Mouse (Mus musculus): ENCODE data around the gene Ddah1. TPM values are rescaled to one million over a fixed set of nuclear protein-coding genes. Genes with fewer than 3 reads are reported as not detected.
"Not testable (repeated sequence)": the region's sequence is repeated elsewhere in the genome, so short reads cannot be mapped to it uniquely, and the experiment has no call there.

The Ddah1 gene
- polyA plus RNA-seq, 1 experiment from 2014 or later: 45.1 TPM

GRCm38 (mm10) chr3:145906582-145906981 is 148.1 kb downstream of the Ddah1 start:
- Histone ChIP-seq H3K9me3 (ENCODE audit: low read length) (no peaks in the 10 kb centered on the region), H3K4me3 (ENCODE audit: low read depth, low read length) (no peak overlapping the region), H3K9ac (replicated peaks) (no peak overlapping the region), H3K4me1 (ENCODE audit: insufficient read depth) (no peaks in the 10 kb centered on the region), H3K27me3 (ENCODE audit: insufficient read depth, low read length) (no peaks in the 10 kb centered on the region), H3K36me3 (replicated peaks; ENCODE audit: insufficient read depth, low read length) (no peaks in the 10 kb centered on the region), H3K4me2 (ENCODE audit: low read depth, low read length) (no peak overlapping the region), H3K27ac (ENCODE audit: low read depth) (no peak overlapping the region)
- no peak for TF ChIP-seq CTCF (IDR thresholded peaks at IDR 0.05; ENCODE audit: low read depth)
- no peak for TF ChIP-seq EP300 (IDR thresholded peaks at IDR 0.05; ENCODE audit: low read depth)
- DNase-seq (no peak), ATAC-seq (peak; percentile 64)
- 77% methylated on average over 9 of the region's 9 CpGs for WGBS (ENCODE audit: insufficient replicate concordance)

GRCm38 (mm10) chr3:145912512-145912911 is 154.0 kb downstream of the Ddah1 start:
- no peak overlapping the region for H3K9ac ChIP-seq (replicated peaks)
- TF ChIP-seq CTCF (IDR thresholded peaks at IDR 0.05; ENCODE audit: low read depth) (no peak), EP300 (IDR thresholded peaks at IDR 0.05; ENCODE audit: low read depth) (no peak)
- H3K4me1 ChIP-seq (ENCODE audit: insufficient read depth): peaks cover 12% of the 10 kb centered on the region; the same call in 1 of the 2 replicates
- no peak overlapping the region for H3K27ac ChIP-seq (ENCODE audit: low read depth)
- no peak for DNase-seq
- 61% methylated on average over 7 of the region's 7 CpGs for WGBS (ENCODE audit: insufficient replicate concordance)
- H3K9me3 ChIP-seq (ENCODE audit: low read length): no peaks in the 10 kb centered on the region
- no peaks in the 10 kb centered on the region for H3K27me3 ChIP-seq (ENCODE audit: insufficient read depth, low read length)
- H3K4me3 ChIP-seq (ENCODE audit: low read depth, low read length): no peak overlapping the region
- no peaks in the 10 kb centered on the region for H3K36me3 ChIP-seq (replicated peaks; ENCODE audit: insufficient read depth, low read length)
- peak; percentile 62 for ATAC-seq
- peak overlapping the region; percentile 30; the same call in 1 of the 2 replicates for H3K4me2 ChIP-seq (ENCODE audit: low read depth, low read length)

GRCm38 (mm10) chr3:145913263-145913662 is 154.8 kb downstream of the Ddah1 start:
- TF ChIP-seq EP300 (IDR thresholded peaks at IDR 0.05; ENCODE audit: low read depth) (no peak), CTCF (IDR thresholded peaks at IDR 0.05; ENCODE audit: low read depth) (no peak)
- H3K27me3 ChIP-seq (ENCODE audit: insufficient read depth, low read length): no peaks in the 10 kb centered on the region
- H3K9ac ChIP-seq (replicated peaks): no peak overlapping the region
- no peak overlapping the region for H3K4me3 ChIP-seq (ENCODE audit: low read depth, low read length)
- DNase-seq (no peak), ATAC-seq (0 out of 2 replicates have a peak, but pooled peaks have one; percentile 20)
- no peak overlapping the region for H3K4me2 ChIP-seq (ENCODE audit: low read depth, low read length)
- 64% methylated on average over 6 of the region's 6 CpGs for WGBS (ENCODE audit: insufficient replicate concordance)
- 0 out of 2 replicates have a peak, but pooled peaks cover 1% of the 10 kb centered on the region for H3K9me3 ChIP-seq (ENCODE audit: low read length)
- peaks cover 12% of the 10 kb centered on the region; the same call in 1 of the 2 replicates for H3K4me1 ChIP-seq (ENCODE audit: insufficient read depth)
- H3K27ac ChIP-seq (ENCODE audit: low read depth): no peak overlapping the region
- H3K36me3 ChIP-seq (replicated peaks; ENCODE audit: insufficient read depth, low read length): no peaks in the 10 kb centered on the region

- 74% methylated on average over 7 of the region's 7 CpGs for WGBS (ENCODE audit: insufficient replicate concordance)
- not testable (repeated sequence) for H3K36me3 ChIP-seq (replicated peaks; ENCODE audit: insufficient read depth, low read length); ATAC-seq
Observed at GRCm38 (mm10) chr3:145913942-145914341, 155.5 kb downstream of the Ddah1 start.

DNA sequence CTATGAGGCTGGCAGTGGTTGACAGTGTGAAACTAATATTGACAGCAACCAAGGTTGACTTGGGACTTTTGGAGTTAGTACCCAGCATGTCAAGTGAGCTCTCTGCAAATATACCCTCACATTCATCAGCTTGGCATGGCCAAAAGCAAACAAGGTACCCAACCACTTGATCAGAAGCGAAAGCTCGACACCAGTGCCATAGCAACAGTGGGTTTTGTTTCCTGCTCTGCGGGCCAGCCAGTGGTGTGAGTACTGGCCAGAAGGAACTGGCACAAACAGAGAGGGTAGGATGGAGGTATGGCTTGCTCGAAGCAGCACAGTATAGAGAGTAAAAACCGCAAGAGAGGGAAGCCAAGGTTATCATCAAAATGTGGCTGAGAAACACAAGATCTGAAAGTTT is 157.9 kb downstream of the Ddah1 start:
- H3K9me3 ChIP-seq (ENCODE audit: low read length): 0 out of 2 replicates have a peak, but pooled peaks cover 4% of the 10 kb centered on the region
- no peak overlapping the region for H3K4me3 ChIP-seq (ENCODE audit: low read depth, low read length)
- no peak overlapping the region for H3K9ac ChIP-seq (replicated peaks)
- no peak overlapping the region for H3K4me2 ChIP-seq (ENCODE audit: low read depth, low read length)
- no peak for DNase-seq
- no peak overlapping the region for H3K27ac ChIP-seq (ENCODE audit: low read depth)
- TF ChIP-seq EP300 (IDR thresholded peaks at IDR 0.05; ENCODE audit: low read depth) (no peak), CTCF (IDR thresholded peaks at IDR 0.05; ENCODE audit: low read depth) (no peak)
- no peaks in the 10 kb centered on the region for H3K36me3 ChIP-seq (replicated peaks; ENCODE audit: insufficient read depth, low read length)
- ATAC-seq: no peak
- 73% methylated on average over 5 of the region's 5 CpGs for WGBS (ENCODE audit: insufficient replicate concordance)
- H3K27me3 ChIP-seq (ENCODE audit: insufficient read depth, low read length): no peaks in the 10 kb centered on the region
- peaks cover 12% of the 10 kb centered on the region; the same call in 1 of the 2 replicates for H3K4me1 ChIP-seq (ENCODE audit: insufficient read depth)

More at GRCm38 (mm10) chr3:145913942-145914341, 155.5 kb downstream of the Ddah1 start:
- H3K9me3 ChIP-seq (ENCODE audit: low read length); H3K4me3 ChIP-seq (ENCODE audit: low read depth, low read length); DNase-seq; H3K27me3 ChIP-seq (ENCODE audit: insufficient read depth, low read length); H3K9ac ChIP-seq (replicated peaks); H3K27ac ChIP-seq (ENCODE audit: low read depth); H3K4me2 ChIP-seq (ENCODE audit: low read depth, low read length): not testable (repeated sequence)
- peaks cover 12% of the 10 kb centered on the region; the same call in 1 of the 2 replicates for H3K4me1 ChIP-seq (ENCODE audit: insufficient read depth)

- H3K27me3 ChIP-seq (ENCODE audit: insufficient read depth, low read length): no peaks in the 10 kb centered on the region
Observed at GRCm38 (mm10) chr3:145916826-145917225, 158.4 kb downstream of the Ddah1 start.

More at GRCm38 (mm10) chr3:145916826-145917225, 158.4 kb downstream of the Ddah1 start:
- Histone ChIP-seq H3K36me3 (replicated peaks; ENCODE audit: insufficient read depth, low read length) (no peaks in the 10 kb centered on the region), H3K27ac (ENCODE audit: low read depth) (no peak overlapping the region), H3K9me3 (ENCODE audit: low read length) (0 out of 2 replicates have a peak, but pooled peaks cover 4% of the 10 kb centered on the region), H3K9ac (replicated peaks) (no peak overlapping the region), H3K4me2 (ENCODE audit: low read depth, low read length) (no peak overlapping the region), H3K4me1 (ENCODE audit: insufficient read depth) (peaks cover 10% of the 10 kb centered on the region; the same call in 1 of the 2 replicates), H3K4me3 (ENCODE audit: low read depth, low read length) (no peak overlapping the region)
- ATAC-seq: no peak
- DNase-seq: no peak
- 67% methylated on average over 4 of the region's 4 CpGs for WGBS (ENCODE audit: insufficient replicate concordance)
- TF ChIP-seq CTCF (IDR thresholded peaks at IDR 0.05; ENCODE audit: low read depth) (no peak), EP300 (IDR thresholded peaks at IDR 0.05; ENCODE audit: low read depth) (no peak)
